Mouse (Mus musculus): ENCODE results near the gene Rps26. TPM values are rescaled to one million over a fixed set of nuclear protein-coding genes. Genes with fewer than 3 reads are reported as not detected.
"Not testable (repeated sequence)": the region's sequence is repeated elsewhere in the genome, so short reads cannot be mapped to it uniquely, and the experiment has no call there.

Rps26 gene
- total RNA-seq, 2 experiments from 2014 or later: 288 to 319 TPM

DNA sequence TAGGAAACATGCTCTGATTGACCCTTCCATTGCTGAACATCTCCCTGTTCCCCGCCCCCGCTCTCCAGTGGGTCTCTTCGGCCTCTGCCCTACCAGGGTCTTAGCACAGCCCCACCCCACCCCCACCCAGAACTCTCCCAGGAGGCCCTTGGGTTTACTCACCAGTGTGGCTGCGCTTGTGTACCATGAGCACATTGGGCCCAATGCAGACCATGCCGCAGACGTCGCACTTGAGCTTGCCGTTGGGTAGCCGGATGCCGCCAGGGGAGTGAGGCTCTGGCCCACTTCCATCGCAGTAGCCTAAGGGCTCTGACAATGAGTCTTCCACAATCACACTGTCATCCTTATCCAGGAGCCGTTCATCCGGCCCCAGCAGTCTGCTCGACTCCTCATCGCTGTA lies 14.3 kb upstream of the Rps26 start:
- DNase-seq: no peak

DNA sequence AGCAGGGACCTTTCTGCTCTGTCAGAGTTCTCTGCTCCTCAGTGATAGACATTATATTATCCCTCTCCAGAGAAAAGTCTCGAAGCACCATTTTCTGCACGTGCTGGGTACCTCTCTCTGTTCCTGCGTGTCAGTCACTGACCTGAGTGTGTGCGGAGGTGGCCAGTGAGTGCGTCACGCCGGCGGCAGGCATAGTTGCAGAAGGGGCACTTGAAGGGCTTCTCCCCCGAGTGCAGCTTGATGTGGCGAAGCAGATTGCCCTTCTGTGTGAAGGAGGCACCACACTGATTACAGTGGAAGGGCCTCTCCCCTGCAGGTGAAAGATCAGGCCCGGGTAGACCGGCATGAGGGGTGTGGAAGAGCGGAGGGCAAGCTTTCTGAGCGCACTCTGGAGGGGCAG lies 13.5 kb upstream of the Rps26 start:
- DNase-seq: no peak

DNA sequence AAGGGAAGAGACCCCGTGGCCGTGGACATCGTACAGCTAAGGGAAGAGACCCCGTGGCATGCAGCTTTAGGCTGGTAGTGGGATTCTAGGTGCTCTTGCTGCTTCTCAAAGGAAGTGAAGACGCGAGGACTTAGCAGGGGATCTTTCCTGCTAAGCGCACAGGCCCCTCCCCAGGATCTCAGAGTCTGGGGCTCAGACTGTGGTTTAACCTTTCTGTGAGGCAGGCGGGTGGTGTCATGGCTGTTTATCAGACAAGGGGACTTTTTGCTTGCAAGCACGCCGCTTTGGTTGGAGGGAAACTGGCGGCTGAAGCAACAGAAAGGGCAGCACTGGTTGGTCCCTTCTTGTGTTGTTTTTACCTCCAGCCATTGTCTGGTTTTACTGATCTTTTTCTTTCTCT lies 10.5 kb upstream of the Rps26 start:
- no peak for DNase-seq

DNA sequence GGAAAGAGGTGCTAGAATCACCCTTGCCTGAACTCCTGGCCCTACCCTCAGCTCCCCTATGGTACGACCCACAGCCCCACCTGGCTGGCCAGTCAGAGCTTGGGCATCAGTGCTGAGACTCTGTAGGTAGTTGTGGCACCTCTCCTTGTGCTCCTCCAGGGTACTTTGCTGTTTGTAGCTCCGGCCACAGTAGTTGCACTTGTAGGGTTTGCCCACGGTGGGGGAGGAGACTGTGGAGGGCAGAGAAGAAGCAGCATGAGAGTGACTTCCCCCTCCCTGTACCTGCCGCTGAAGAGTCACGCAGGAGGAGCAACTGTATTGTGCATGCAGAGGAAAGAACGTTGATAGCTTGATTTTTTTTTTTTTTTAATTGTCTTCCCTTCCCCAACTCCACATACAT lies 10.0 kb upstream of the Rps26 start:
- no peak for DNase-seq

DNA sequence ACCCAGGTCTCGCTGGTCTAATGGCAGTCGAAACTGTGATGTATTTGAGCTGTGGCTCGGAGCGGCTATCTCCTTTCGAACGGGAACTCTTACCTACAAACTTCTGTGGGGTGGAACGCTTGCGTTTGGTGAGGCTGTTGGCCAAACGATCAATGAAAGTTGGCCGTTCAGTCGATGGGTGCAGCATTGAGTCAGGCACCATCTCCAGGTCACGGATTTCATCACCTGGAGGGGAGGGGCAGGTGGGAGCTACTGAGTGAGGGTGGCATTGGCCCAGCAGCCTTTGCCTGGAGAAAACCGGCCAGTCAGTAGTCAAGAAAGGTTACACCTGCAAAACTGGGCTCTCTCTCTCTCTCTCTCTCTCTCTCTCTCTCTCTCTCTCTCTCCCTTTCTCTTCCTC lies 9.2 kb upstream of the Rps26 start:
- DNase-seq: no peak

DNA sequence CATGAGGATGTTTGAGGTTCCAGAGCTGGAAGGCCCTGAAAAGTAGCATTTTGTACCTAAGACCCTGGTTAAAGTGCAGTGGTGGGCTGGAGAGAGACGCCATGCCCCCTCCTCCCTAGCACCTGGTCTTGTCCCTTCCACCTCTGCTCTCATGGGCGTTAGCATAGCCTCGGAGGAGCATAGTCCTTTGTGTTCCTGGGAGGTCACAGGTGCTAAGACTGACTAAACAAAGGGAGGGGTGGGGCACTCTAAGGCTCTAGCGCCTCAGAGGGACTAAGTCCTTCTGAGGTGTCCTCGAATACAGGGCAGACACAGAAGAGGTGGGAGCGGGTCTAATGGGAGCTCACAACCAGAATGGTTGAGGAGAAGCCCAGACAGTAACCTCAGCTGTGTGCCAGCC lies 5.0 kb upstream of the Rps26 start:
- no peak for DNase-seq

DNA sequence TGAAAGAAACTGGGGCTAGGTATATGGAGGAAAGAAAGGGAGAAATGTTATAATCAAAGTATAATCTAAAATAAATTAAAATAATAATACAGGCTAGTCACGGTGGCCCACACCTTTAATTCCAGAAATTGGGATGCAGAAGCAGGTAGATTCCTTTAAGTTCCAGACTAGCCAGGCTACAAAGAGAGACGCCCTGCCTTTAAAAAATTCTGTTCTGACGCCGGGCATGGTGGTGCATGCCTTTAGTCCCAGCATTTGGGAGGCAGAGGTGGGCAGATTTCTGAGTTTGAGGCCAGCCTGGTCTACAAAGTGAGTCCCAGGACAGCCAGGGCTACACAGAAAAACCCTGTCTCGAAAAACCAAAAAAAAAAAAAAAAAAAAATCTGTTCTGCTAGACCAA lies 3.8 kb upstream of the Rps26 start:
- DNase-seq: not testable (repeated sequence)

DNA sequence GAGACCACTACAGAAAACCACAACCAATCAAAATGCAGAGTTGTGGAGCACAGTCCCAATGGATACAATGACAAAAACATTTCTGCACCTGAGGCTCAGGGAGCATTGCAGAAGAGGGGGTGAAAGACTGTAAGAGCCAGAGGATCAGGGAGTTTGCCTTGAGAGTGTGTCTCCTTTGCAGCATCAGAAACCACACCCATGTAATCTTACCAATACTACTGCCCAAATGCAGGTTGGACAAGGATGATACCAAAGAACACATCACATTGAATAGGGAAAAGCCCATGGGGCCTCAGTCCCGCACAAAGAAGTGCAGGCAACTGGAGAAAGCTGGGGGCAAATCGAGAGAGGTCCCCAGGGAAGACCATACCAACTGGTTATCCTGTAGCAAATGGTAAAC lies 3.2 kb upstream of the Rps26 start:
- no peak for DNase-seq

DNA sequence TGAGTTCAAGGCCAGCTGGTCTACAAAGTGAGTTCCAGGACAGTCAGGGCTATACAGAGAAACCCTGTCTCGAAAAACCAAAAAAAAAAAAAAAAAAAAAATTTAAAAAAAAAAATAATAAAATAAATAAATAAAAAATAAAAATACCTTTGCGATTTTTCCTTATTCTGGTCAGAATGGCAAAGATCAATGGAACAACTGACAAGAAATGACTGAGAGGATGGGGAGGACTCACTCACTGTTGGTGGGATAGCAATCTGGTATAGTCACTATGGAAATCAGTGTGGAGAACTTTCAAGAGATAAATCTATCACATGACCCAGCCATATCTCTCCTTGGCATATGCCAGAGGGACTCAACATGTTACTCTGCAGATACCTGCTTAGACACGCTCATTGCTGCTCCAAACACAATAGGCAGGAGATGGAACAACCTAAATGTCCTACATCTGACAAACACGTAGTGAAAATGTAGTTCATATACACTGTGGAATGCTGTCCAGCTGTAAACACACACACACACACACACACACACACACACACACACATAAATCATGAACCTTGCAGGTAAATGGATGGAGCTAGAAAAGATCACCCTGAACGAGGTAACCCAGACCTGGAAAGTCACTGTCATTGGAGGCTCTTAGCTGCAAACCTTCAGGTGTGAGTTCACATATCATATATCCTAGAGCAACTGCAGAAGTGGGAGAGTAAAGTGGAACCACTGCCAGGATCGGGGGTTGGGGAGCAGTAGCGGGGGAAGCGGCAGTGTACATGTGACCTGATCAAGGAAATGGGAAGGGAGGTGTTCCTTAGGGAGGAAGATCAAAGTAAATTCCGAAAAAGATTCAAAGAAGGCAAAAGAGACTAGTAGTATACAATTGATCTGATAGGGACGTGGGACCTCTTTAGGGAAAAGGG lies 1.1 kb upstream of the Rps26 start:
- DNase-seq: no peak

DNA sequence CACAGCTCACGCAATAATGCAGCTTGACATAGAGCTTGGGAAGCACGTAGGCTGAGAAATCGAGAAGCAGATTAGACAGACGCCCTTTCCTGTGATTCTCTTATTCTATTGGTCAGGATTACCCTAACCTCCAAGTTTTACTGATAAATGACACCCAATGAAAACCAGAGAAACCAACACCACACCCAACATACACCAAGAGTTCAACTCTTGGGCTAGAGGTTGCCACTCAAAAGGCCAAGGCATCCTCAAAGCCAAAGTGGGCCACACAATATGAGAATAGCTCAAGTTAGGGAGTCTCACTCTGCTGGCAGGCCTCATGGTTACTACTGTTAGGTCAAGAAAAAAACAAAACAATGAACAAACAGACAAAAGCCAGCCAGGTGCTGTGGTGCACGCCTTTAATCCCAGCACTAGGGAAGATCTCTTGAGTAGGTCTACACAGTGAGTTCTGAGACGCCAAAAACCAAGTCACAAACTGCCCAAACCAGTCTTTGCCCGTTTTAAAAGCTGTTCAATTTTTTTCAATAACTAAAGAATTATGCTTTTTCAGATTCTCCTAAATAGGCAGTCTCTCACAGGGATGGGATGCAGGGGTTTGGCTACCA lies 1.2 kb downstream of the Rps26 start:
- DNase-seq: no peak

DNA sequence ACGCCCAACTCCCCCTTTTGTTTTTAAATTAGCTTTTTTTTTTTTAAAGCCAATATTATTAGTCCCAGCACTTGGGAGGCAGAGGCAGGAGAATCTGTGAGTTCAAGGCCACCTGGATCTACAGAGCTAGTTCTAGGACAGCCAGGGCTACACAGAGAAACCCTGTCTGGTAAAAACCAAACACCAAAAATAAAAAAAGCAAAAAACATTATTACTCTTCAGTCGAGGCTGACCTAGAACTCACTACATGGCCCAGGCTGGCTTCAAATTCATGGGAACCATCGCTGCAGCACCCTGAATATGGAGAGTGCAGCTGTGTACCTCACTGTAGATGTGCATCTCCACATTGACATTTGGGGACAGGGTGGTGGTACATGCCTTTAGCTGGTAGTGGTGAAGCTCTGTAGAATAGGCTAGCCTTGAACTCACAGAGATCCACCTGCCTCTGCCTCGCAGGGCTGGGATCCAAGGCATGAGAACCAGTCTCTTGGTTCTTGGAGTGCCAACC lies 3.4 kb downstream of the Rps26 start:
- not testable (repeated sequence) for DNase-seq

DNA sequence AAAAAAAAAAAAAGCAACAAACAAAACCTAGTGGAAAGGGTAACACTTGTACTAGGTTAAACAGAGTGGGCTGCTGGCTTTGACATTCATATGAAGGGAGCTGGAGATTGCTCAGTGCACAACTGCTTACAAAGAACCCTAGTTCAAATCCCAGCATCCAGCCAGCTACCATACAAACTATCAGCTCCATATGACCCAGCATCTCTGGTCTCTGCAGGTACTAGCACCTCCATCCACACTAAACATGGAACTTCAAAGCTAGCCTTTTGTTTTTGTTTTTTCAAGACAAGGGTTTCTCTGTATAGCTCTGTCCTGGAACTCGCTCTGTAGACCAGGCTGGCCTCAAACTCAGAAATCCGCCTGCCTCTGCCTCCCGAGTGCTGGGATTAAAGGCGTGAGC lies 3.8 kb downstream of the Rps26 start:
- DNase-seq: no peak

DNA sequence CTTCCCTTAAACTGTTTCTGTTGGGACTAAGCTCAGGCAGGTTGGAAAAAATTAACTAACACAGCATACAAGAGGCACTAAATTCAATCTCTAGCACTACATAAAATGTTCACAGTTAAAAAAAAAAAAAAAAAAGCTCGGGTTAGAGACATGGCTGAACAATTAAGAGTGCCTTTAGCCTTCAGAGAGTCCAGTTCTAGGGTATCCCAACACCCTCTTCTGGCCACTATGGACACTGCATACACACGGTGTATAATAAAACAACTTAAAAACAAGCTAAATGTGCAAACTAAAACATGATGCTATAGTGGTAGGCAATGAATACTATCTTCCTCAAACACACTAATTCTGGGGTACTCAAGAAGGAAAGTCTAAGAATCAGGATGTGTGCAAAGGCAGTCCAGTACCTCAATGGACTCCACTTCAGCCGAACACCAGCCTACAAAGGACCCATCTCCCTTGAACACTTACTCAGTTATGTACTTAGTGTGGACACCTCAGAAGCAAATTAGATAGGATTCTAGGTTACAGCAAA lies 4.5 kb downstream of the Rps26 start:
- DNase-seq: no peak

DNA sequence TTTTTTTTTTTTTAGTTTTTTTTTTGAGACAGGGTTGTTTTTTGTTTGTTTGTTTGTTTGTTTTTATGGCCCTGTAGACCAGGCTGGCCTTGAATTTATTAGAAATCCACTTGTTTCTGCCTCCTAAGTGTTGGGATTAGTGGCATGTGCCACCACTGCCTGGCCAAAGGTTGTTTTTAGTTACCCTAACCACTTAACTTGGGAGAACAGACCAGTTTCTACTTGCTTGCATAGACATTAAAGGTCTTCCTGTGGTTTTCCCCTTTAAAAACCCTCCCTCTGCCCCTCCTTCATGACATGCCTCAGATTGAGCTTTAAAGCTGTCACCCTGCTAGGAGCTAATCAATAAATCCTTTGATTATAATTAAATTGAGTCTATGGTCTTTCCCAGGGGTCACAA lies 6.3 kb downstream of the Rps26 start:
- DNase-seq: no peak

DNA sequence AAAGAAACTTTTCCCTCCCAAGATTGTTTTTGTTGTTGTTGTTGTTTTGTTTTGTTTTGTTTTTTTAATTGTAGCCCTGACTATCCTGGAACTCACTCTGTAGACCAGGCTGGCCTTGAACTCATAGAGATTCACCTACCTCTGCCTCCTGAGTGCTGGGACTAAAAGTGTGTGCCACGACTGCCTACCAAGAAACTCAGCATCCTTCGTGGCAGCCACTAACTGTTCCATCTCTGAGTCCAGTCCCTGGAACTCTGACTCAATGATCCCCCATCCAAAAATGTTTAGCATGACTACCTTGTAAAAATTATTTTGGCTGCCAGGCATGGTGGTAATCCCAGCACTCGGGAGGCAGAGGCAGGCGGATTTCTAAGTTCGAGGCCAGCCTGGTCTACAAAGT lies 7.4 kb downstream of the Rps26 start:
- DNase-seq: not testable (repeated sequence)

DNA sequence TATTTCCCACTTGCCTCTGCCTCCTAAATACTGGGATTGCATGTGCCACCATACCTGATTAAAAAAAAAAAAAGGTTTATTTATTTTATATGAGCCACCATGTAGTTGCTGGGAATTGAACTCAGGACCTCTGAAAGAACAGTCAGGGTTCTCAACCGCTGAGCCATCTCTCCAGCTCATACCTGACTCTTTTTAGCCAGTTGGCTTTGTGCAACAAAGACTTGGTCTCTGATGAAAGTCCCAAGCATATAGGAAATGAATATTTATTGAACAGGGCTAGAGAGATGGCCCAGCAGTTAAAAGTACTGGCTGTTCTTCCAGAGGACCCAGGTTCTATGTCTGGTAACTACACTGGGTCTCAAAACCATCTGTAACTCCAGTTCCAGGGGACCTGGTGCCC lies 8.0 kb downstream of the Rps26 start:
- DNase-seq: no peak

DNA sequence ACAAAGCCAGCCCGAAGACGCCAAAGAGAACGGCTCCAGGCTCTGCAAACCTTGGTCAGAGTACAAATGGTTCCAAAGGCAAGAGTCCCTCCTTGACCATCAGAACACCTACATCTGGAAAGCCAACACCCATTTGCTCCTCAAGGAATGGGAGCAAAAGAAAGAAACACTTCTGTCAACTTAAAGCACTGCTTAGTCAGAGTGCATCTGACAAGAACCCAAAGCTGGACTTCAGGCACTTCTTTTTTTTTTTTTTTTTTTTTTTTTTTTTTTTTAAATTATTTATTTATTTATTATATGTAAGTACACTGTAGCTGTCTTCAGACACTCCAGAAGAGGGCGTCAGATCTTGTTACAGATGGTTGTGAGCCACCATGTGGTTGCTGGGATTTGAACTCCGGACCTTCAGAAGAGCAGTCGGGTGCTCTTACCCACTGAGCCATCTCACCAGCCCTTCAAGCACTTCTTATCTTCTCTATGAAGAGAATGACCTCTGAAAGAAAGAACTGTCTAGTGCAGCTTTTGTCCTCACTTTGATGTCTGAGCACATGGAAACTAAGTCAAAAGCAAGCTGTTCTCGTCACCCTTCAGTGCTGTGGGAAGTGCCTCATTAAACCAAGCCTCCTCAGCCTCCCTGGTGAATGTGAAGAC lies 10.6 kb downstream of the Rps26 start:
- DNase-seq: not testable (repeated sequence)

DNA sequence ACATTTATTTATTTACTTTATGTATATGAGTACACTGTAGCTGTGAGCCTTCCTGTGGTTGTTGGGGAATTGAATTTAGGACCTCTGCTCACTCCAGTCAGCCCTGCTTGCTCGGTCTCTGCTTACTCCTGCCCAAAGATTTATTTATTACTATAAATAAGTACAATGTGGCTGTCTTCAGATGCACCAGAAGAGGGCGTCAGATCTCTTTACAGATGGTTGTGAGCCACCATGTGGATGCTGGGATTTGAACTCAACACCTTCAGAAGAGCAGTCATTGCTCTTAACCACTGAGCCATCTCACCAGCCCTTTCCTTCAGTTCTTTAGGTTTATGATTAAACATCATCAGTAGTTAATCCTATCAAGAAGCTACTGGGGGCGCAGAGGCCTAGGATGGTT lies 11.6 kb downstream of the Rps26 start:
- DNase-seq: no peak

DNA sequence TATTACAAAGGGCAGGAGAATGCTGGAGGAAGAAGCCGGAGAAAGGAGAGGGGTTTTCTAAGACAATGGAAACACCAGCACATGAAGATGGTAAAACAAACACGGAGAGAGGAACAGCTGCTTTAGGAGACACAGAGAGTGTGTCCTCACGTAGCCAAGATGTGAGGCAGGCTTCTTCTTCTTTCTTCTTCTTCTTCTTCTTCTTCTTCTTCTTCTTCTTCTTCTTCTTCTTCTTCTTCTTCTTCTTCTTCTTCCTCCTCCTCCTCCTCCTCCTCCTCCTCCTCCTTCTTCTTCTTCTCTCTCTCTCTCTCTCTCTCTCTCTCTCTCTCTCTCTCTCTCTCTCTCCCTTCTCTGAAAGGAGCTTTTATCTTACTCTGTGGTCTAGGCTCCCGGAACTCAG lies 12.7 kb downstream of the Rps26 start:
- not testable (repeated sequence) for DNase-seq

DNA sequence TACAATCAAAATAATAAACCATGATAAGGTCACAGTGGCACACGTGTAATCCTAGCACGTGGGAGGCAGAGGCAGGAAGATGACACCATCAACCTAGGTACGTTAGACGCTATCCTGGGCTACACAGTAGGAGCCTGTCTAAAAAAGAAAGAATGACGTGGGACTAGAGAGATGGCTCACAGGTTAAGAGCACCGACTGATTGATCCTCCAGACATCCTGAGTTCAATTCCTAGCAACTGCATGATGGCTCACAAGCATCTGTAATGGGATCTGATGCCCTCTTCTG lies 13.4 kb downstream of the Rps26 start:
- DNase-seq: no peak

DNA sequence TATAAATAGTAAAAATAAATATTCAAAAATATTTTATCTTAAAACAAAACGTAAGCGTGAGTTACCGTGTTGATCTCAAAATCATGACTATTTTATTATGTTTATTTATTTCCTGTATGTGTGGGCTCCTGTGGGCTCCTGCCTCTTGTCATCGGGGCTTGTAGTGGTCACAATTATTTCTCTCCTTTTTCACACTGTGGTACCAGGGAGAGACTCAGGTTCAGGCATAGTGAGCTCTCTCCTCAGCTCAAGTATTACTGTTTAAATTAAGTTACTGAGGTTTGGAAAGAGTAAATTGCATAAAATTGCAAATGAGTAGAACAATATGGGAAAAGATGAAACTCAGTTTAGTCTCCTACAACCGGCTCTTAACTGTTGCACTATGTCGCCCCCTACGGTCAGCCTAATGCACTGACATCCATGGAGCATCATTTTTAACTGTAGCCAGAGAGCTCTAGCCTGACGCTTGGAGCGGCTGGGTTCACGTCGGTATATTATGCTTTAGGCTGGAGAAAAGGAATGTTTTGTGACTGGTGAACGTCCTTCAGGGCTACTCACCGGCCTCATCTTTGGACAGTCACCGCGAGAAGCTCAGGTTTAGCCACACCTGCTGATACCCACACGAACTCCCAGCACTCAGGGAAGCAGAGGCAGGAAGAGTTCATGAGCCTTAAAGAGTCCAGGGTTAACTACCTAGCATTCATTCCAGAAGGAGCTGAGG lies 14.0 kb downstream of the Rps26 start:
- DNase-seq: peak; percentile 65 to 73

DNA sequence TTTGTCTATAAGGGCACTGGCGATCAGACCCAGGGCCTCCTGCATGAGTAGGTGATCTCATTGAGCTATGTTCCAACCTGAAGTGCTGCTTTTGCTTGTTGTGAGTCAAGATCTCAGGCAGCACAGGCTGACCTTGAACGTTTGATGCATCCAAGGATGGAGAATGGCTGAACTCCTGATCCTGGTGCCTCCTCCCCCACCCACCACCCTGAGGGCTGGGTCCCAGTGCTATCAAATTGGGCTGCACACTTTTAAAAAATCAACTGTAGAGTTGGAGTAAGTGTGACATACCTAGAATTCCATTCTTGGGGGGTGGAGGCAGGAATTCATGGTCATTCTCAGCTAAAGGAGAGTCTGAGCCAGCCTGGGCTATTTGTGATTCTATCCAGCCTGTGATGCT lies 20.1 kb downstream of the Rps26 start:
- no peak for DNase-seq
